Comparison of ENCODE assay signal across 8 mouse cellular contexts in the genomic region with DNA sequence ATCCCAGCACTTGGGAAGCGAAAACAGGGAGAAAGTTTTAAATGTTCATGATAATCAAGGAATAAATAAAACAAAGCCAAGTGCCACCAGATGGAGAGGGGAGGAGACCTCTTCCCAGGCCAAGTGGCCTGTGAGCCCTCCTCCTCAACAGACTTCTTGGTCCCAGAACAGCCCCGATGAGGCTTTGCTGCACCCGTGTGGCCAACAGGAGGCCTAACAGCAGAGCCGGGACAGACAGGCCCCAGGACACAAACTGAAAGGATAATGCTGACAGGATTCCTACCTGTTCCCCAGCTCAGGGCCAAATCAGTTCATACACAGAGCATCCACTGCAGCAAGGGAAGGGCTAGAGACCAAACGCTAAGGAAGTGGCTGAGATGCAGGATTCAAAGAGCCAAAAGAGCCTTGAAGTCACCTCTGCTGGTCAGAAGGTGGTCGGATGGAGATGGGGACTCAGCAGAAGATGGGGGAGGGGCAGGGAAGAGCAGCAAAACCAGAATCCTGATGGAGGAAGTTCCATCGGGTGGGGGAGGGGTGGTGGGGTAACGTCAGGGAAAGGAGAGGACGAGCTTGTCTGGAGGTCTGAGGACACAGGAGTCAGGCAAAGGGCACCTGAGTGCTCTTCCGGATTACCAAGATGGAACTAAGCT. TPM values are rescaled to one million over a fixed set of nuclear protein-coding genes. Genes with fewer than 3 reads are reported as not detected.
DNase-seq lines count a peak whose midpoint lies in the region; ATAC-seq and TF ChIP-seq lines count a peak whose summit lies in the region.

No protein-coding gene starts in this region.

- no peaks in the 10 kb centered on the region for H3K9me3 ChIP-seq in neural tube, embryonic 12.5 days

- peak; percentile 64 for ATAC-seq in neural tube, embryonic 12.5 days (ENCODE audit: low FRiP score, low read depth)
- ATAC-seq in activated CD4-positive, CD25-positive, alpha-beta regulatory T cell, adult 4 months = no peak

- no peak overlapping the region for H3K4me3 ChIP-seq in liver, adult 2 months (ENCODE audit: insufficient read depth, low read depth, low read length)
- no peak overlapping the region for H3K4me3 ChIP-seq in neural tube, embryonic 12.5 days

- no peak overlapping the region for H3K4me2 ChIP-seq in neural tube, embryonic 12.5 days (replicated peaks)

- no peak for TF ChIP-seq POLR2A in liver, adult 2 months (IDR thresholded peaks at IDR 0.05; ENCODE audit: extremely low read depth, insufficient read depth, low read length)

- H3K27me3 ChIP-seq in liver, adult 2 months (ENCODE audit: control insufficient read depth, insufficient read depth, low read length) = no peaks in the 10 kb centered on the region
- no peaks in the 10 kb centered on the region for H3K27me3 ChIP-seq in neural tube, embryonic 12.5 days (replicated peaks)

- H3K4me1 ChIP-seq in liver, adult 2 months (ENCODE audit: control insufficient read depth, insufficient read depth, low read length) = peaks cover 2% of the 10 kb centered on the region; the same call in 1 of the 2 replicates
- H3K4me1 ChIP-seq in neural tube, embryonic 12.5 days = no peaks in the 10 kb centered on the region; the same call in 1 of the 2 replicates

- TF ChIP-seq CTCF in liver, adult 2 months (IDR thresholded peaks at IDR 0.05; ENCODE audit: low read depth, low read length) = peak; percentile 65

- H3K27ac ChIP-seq in liver, adult 2 months (replicated peaks; ENCODE audit: insufficient read depth, low read depth, low read length) = no peak overlapping the region
- no peak overlapping the region for H3K27ac ChIP-seq in neural tube, embryonic 12.5 days

- DNase-seq in urinary bladder, postnatal 14 days (ENCODE audit: low spot score) = peak; percentile 58
- DNase-seq in urinary bladder, postnatal 4 days (ENCODE audit: low spot score in 2 of 2) = no peak
- DNase-seq in cerebellum, postnatal 4 days (ENCODE audit: low spot score in 2 of 2) = peak; percentile 63 to 75
- peak; percentile 32 to 50 for DNase-seq in gastrocnemius, postnatal 36 days
- peak; percentile 51 for DNase-seq in kidney, adult 9 months
- no peak for DNase-seq in liver, adult 2 months (ENCODE audit: extremely low read depth, low read depth, low spot score)

- intact Hi-C loops in gastrocnemius, postnatal 36 days (cut with DNase I) = loop anchor here (1.0 to 2.0 kb wide), 2 partner anchors 255 to 297 kb away; no protein-coding TSS in a partner anchor

- 64% methylated on average over 10 of the region's 10 CpGs for WGBS in liver, adult 2 months
- WGBS in neural tube, embryonic 12.5 days = 22% methylated on average over 10 of the region's 10 CpGs

- no peaks in the 10 kb centered on the region for H3K79me2 ChIP-seq in liver, adult 2 months (ENCODE audit: control insufficient read depth, insufficient read depth, low read length)

- peaks cover 32% of the 10 kb centered on the region for H3K36me3 ChIP-seq in liver, adult 2 months (ENCODE audit: control insufficient read depth, insufficient read depth, low read length)
- H3K36me3 ChIP-seq in neural tube, embryonic 12.5 days = no peaks in the 10 kb centered on the region

- H3K9ac ChIP-seq in liver, adult 2 months (ENCODE audit: low read depth, low read length) = no peak overlapping the region
- no peak overlapping the region for H3K9ac ChIP-seq in neural tube, embryonic 12.5 days

RNA-seq across cellular contexts. Expression of gene Dgki, which starts 51.9 kb away (rescaled TPM):
- under 1 TPM; 0.13 to 0.15 TPM for total RNA-seq in gastrocnemius, postnatal 36 days (2021)
- total RNA-seq in liver, adult 2 months (2014; rRNA removed) = 0.09 and 0.40 TPM in 2 replicates
- not detected in 2 replicates for polyA plus RNA-seq in liver, adult 2 months (2012; rRNA removed)
- polyA plus RNA-seq in neural tube, embryonic 12.5 days (2016; fragmentation: Nextera tagmentation; extraction: Ambion mirVana) = 4.3 and 4.9 TPM in 2 replicates
- polyA plus RNA-seq in activated CD4-positive, CD25-positive, alpha-beta regulatory T cell, adult 4 months (2017; shearing (Covaris generic)) = under 1 TPM in 1 of 2 experiments, not detected in 1; 0.21 TPM

Comparison
In these comparisons a context has a peak if more than half of its experiments do, and no peak if none do; other contexts are left out.
1. DNase-seq: peak in urinary bladder, postnatal 14 days (single experiment), cerebellum, postnatal 4 days (2 of 2), gastrocnemius, postnatal 36 days (2 of 2) and kidney, adult 9 months (single experiment); none in urinary bladder, postnatal 4 days (0 of 2) and liver, adult 2 months (single experiment).